Mouse (Mus musculus): ENCODE data around the gene Plcb1. TPM values are rescaled to one million over a fixed set of nuclear protein-coding genes. Genes with fewer than 3 reads are reported as not detected.

Gene Plcb1
- polyA plus RNA-seq, 1 experiment from 2014 or later = 10.9 TPM

- Histone ChIP-seq H3K27me3 (replicated peaks) (no peaks in the 10 kb centered on the region), H3K9me3 (no peaks in the 10 kb centered on the region), H3K36me3 (no peaks in the 10 kb centered on the region), H3K27ac (peak overlapping the region; percentile 13; the same call in 1 of the 2 replicates), H3K4me1 (replicated peaks) (no peaks in the 10 kb centered on the region), H3K4me3 (replicated peaks) (no peak overlapping the region), H3K4me2 (replicated peaks) (peak overlapping the region; percentile 26; the same call in 1 of the 2 replicates), H3K9ac (no peak overlapping the region)
- peak; percentile 85 for ATAC-seq
- whole genome bisulfite sequencing = 42% methylated on average over 6 of the region's 6 CpGs
These were observed 58.7 kb downstream of the Plcb1 start for GRCm38 (mm10) chr2:134844391-134845238.

GRCm38 (mm10) chr2:134845239-134845738, 59.4 kb downstream of the Plcb1 start:
- Histone ChIP-seq H3K4me3 (replicated peaks) (no peak overlapping the region), H3K36me3 (no peaks in the 10 kb centered on the region), H3K4me2 (replicated peaks) (peak overlapping the region; percentile 26; the same call in 1 of the 2 replicates), H3K4me1 (replicated peaks) (no peaks in the 10 kb centered on the region), H3K9me3 (no peaks in the 10 kb centered on the region), H3K9ac (no peak overlapping the region), H3K27ac (peak overlapping the region; percentile 13; the same call in 1 of the 2 replicates), H3K27me3 (replicated peaks) (no peaks in the 10 kb centered on the region)
- peak; percentile 73 for ATAC-seq
- 39% methylated on average over 3 of the region's 3 CpGs for WGBS

GRCm38 (mm10) chr2:134846555-134846954, 60.7 kb downstream of the Plcb1 start:
- H3K9ac ChIP-seq = no peak overlapping the region
- H3K27ac ChIP-seq = no peak overlapping the region
- H3K4me2 ChIP-seq (replicated peaks) = no peak overlapping the region
- ATAC-seq = no peak
- H3K27me3 ChIP-seq (replicated peaks) = no peaks in the 10 kb centered on the region
- H3K9me3 ChIP-seq = no peaks in the 10 kb centered on the region
- no peaks in the 10 kb centered on the region for H3K36me3 ChIP-seq
- H3K4me3 ChIP-seq (replicated peaks) = no peak overlapping the region
- no peaks in the 10 kb centered on the region for H3K4me1 ChIP-seq (replicated peaks)
- 93% methylated on average over 3 of the region's 3 CpGs for WGBS

GRCm38 (mm10) chr2:134851189-134852171, 65.6 kb downstream of the Plcb1 start:
- ATAC-seq = no peak
- 67% methylated on average over 13 of the region's 13 CpGs for WGBS
- Histone ChIP-seq H3K27ac (no peak overlapping the region), H3K9ac (no peak overlapping the region), H3K4me3 (replicated peaks) (no peak overlapping the region), H3K36me3 (no peaks in the 10 kb centered on the region), H3K27me3 (replicated peaks) (no peaks in the 10 kb centered on the region), H3K9me3 (no peaks in the 10 kb centered on the region), H3K4me1 (replicated peaks) (no peaks in the 10 kb centered on the region), H3K4me2 (replicated peaks) (no peak overlapping the region)

- no peak overlapping the region for H3K27ac ChIP-seq
- ATAC-seq = peak; percentile 59; the same call in 1 of the 2 replicates
- no peak overlapping the region for H3K4me3 ChIP-seq (replicated peaks)
- H3K9ac ChIP-seq = no peak overlapping the region
- H3K9me3 ChIP-seq = no peaks in the 10 kb centered on the region
- no peaks in the 10 kb centered on the region for H3K27me3 ChIP-seq (replicated peaks)
- H3K4me1 ChIP-seq (replicated peaks) = no peaks in the 10 kb centered on the region
- H3K36me3 ChIP-seq = no peaks in the 10 kb centered on the region
- no peak overlapping the region for H3K4me2 ChIP-seq (replicated peaks)
These were observed 70.4 kb downstream of the Plcb1 start for GRCm38 (mm10) chr2:134856239-134856638.

- Histone ChIP-seq H3K27me3 (replicated peaks) (no peaks in the 10 kb centered on the region), H3K9me3 (no peaks in the 10 kb centered on the region), H3K9ac (no peak overlapping the region), H3K4me2 (replicated peaks) (no peak overlapping the region), H3K27ac (no peak overlapping the region), H3K4me3 (replicated peaks) (no peak overlapping the region), H3K36me3 (no peaks in the 10 kb centered on the region), H3K4me1 (replicated peaks) (no peaks in the 10 kb centered on the region)
- 55% methylated on average over 2 of the region's 2 CpGs for WGBS
- ATAC-seq = peak; percentile 25; the same call in 1 of the 2 replicates
These were observed 70.8 kb downstream of the Plcb1 start for GRCm38 (mm10) chr2:134856691-134857090.

- H3K4me2 ChIP-seq (replicated peaks) = no peak overlapping the region
- H3K9ac ChIP-seq = no peak overlapping the region
- no peak for ATAC-seq
- H3K4me1 ChIP-seq (replicated peaks) = no peaks in the 10 kb centered on the region
- H3K4me3 ChIP-seq (replicated peaks) = no peak overlapping the region
- WGBS = 71% methylated on average over 7 of the region's 7 CpGs
- H3K9me3 ChIP-seq = no peaks in the 10 kb centered on the region
- no peak overlapping the region for H3K27ac ChIP-seq
- H3K27me3 ChIP-seq (replicated peaks) = no peaks in the 10 kb centered on the region
- no peaks in the 10 kb centered on the region for H3K36me3 ChIP-seq
These were observed 79.2 kb downstream of the Plcb1 start for GRCm38 (mm10) chr2:134864985-134865645.

- Histone ChIP-seq H3K4me2 (replicated peaks) (no peak overlapping the region), H3K36me3 (no peaks in the 10 kb centered on the region), H3K9ac (no peak overlapping the region), H3K4me1 (replicated peaks) (no peaks in the 10 kb centered on the region), H3K9me3 (no peaks in the 10 kb centered on the region), H3K27me3 (replicated peaks) (no peaks in the 10 kb centered on the region), H3K4me3 (replicated peaks) (no peak overlapping the region), H3K27ac (no peak overlapping the region)
- WGBS = 90% methylated on average over 6 of the region's 6 CpGs
- no peak for ATAC-seq
These were observed 81.5 kb downstream of the Plcb1 start for GRCm38 (mm10) chr2:134867381-134867780.

GRCm38 (mm10) chr2:134871692-134872489, 86.0 kb downstream of the Plcb1 start:
- H3K27ac ChIP-seq = no peak overlapping the region
- WGBS = 61% methylated on average over 9 of the region's 9 CpGs
- no peaks in the 10 kb centered on the region for H3K4me1 ChIP-seq (replicated peaks)
- no peak overlapping the region for H3K4me3 ChIP-seq (replicated peaks)
- no peak for ATAC-seq
- no peak overlapping the region for H3K4me2 ChIP-seq (replicated peaks)
- H3K36me3 ChIP-seq = no peaks in the 10 kb centered on the region
- H3K9ac ChIP-seq = no peak overlapping the region
- H3K9me3 ChIP-seq = no peaks in the 10 kb centered on the region
- no peaks in the 10 kb centered on the region for H3K27me3 ChIP-seq (replicated peaks)

- no peaks in the 10 kb centered on the region for H3K27me3 ChIP-seq (replicated peaks)
- no peak for ATAC-seq
- H3K4me1 ChIP-seq (replicated peaks) = no peaks in the 10 kb centered on the region
- H3K4me3 ChIP-seq (replicated peaks) = no peak overlapping the region
- H3K27ac ChIP-seq = no peak overlapping the region
- H3K4me2 ChIP-seq (replicated peaks) = no peak overlapping the region
- H3K36me3 ChIP-seq = no peaks in the 10 kb centered on the region
- no peaks in the 10 kb centered on the region for H3K9me3 ChIP-seq
- H3K9ac ChIP-seq = no peak overlapping the region
These were observed 86.6 kb downstream of the Plcb1 start for GRCm38 (mm10) chr2:134872490-134872781.

GRCm38 (mm10) chr2:134877148-134877547, 91.3 kb downstream of the Plcb1 start:
- Histone ChIP-seq H3K27me3 (replicated peaks) (no peaks in the 10 kb centered on the region), H3K4me1 (replicated peaks) (no peaks in the 10 kb centered on the region), H3K9ac (no peak overlapping the region), H3K4me2 (replicated peaks) (no peak overlapping the region), H3K36me3 (no peaks in the 10 kb centered on the region), H3K9me3 (no peaks in the 10 kb centered on the region), H3K4me3 (replicated peaks) (no peak overlapping the region), H3K27ac (no peak overlapping the region)
- WGBS = 84% methylated on average over 4 of the region's 4 CpGs
- no peak for ATAC-seq

All from intestine, embryonic 15.5 days (tissue).